Mouse (Mus musculus): ENCODE measurements around the gene Gripap1.

DNA sequence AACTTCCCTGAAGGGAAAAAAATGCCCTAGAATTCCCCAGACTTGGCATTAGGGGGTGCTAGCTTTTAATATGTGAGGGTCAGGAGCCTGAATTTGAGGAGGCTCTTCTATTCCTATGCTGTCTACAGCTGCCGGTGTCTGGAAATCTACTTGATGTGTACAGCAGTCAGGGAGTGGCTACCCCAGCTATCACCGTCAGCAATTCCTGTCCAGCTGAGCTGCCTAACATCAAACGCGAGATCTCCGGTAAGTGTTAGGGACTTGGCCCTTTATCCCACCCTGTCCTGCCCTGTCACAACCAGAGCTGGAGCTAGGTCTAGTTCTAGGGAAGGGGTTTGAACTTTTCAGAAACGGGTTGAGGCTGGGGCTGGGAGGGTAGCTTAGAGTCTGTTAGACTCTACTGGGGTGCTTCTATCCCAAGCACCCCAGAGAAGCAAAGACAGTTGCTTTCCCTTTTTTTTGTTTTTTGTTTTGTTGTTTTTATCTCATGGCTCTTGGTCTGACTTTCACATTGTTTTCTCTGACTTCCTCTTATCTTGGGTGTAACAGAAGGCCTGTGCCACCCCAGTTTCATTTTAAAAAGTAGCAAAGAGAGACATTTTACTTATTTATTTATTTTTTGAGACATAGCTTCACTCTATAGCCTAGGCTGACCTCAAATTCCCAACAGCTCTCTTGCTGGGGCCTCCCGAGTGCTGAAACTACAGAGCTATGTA, 20.1 kb upstream of the Gripap1 start:
- TF ChIP-seq CTCF (IDR thresholded peaks at IDR 0.05; ENCODE audit: extremely low read depth, insufficient read depth, insufficient read length, insufficient replicate concordance), result no peak
- no peak for TF ChIP-seq POLR2A (IDR thresholded peaks at IDR 0.05; ENCODE audit: low read depth, low read length)

Measured in spleen, adult 2 months (tissue).